Mouse (Mus musculus) thymus, adult 2 months (tissue): ENCODE data around the gene Ino80e.

Experiments used
- CTCF ChIP-seq: fragments of 200-500 bp; IDR thresholded peaks from 2 replicates; pipeline ENCODE4 v1.5.1; 2012; ENCODE audit warnings: mild to moderate bottlenecking, control low read depth, low read length, moderate library complexity, borderline replicate concordance; ENCODE audit not compliant: control insufficient read depth, poor library complexity, insufficient read depth; ENCODE audit errors: extremely low read depth
- POLR2A ChIP-seq: fragments of 200-500 bp; IDR thresholded peaks from 2 replicates; pipeline ENCODE4 v1.6.1; 2012; ENCODE audit warnings: mild to moderate bottlenecking, low read length, control low read depth, moderate library complexity; ENCODE audit not compliant: control insufficient read depth, poor library complexity, insufficient read depth; ENCODE audit errors: extremely low read depth

GRCm38 (mm10) chr7:126822741-126823140 lies 39.4 kb downstream of the Ino80e start:
- TF ChIP-seq POLR2A (no peak), CTCF (no peak)
